Mouse (Mus musculus): ENCODE measurements around the gene Serpinb9b. TPM values are rescaled to one million over a fixed set of nuclear protein-coding genes. Genes with fewer than 3 reads are reported as not detected.

Serpinb9b gene
- polyA plus RNA-seq, 1 experiment from 2014 or later: 0.29 TPM

DNA sequence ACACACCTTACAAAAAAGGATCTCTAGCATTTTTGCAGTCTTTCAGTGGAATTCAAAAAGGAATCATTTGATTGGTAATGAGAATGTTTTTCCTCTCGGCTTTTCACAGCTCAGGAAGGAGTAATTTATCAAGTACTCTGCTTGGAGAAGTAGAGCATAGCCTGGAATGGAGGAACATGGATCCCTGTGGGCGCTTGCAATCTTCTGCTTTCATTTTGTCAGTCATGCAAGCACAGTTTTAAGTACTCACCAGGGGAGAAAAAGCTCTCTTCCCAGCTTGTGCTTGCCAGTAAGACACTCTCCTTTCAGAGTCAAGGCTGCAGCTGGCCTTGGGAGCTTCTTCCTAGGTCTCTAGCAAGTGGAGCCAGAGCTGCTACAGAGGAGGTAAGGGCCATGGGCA is 56.6 kb downstream of the Serpinb9b start:
- no peaks in the 10 kb centered on the region for H3K9me3 ChIP-seq (ENCODE audit: control insufficient read depth, low read length)
- no peaks in the 10 kb centered on the region for H3K4me1 ChIP-seq (ENCODE audit: control insufficient read depth, insufficient read depth, low read length)
- no peak overlapping the region for H3K4me3 ChIP-seq (ENCODE audit: low read depth, low read length)
- ATAC-seq (ENCODE audit: low read depth): no peak
- no peaks in the 10 kb centered on the region for H3K36me3 ChIP-seq (ENCODE audit: control insufficient read depth, insufficient read depth, low read length)
- H3K27ac ChIP-seq (ENCODE audit: low read depth, low read length): no peak overlapping the region
- H3K4me2 ChIP-seq (ENCODE audit: low read depth, low read length): no peak overlapping the region
- H3K27me3 ChIP-seq (ENCODE audit: control insufficient read depth, insufficient read depth, low read length): no peaks in the 10 kb centered on the region
- no peak overlapping the region for H3K9ac ChIP-seq (replicated peaks; ENCODE audit: low read depth, low read length)
- 59% methylated on average over 2 of the region's 2 CpGs for WGBS

DNA sequence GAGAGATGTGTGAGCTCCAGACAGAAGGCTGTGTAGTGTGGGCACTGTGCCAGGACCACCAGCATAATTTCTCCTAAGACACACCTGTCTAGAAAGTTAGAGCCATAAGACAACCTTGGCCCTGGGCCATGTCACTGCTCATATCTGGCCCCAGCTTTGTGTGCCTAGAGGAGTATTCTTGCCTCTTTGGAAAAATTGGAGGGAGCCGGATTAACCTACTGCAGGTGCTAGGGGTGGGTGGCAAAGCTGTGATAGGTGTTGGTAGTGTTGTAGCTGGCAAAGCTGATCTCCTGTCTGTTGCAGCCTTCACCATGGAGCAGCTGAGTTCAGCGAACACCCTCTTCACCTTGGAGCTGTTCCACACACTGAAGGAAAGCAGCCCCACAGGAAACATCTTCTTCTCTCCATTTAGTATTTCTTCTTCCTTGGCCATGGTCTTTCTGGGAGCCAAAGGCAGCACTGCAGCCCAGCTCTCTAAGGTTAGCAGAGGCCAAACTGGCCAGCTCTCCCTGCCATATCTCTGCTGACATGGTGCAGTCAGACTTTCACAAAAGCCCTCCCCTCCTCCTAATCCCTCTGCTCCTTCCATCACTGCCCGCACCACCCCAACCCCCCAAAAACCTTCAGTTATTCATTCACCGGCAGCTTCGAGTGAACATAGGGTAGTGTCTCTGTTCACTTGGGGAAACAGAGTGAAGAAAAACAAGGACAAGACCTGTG is 57.9 kb downstream of the Serpinb9b start:
- H3K4me2 ChIP-seq (ENCODE audit: low read depth, low read length): no peak overlapping the region
- H3K27me3 ChIP-seq (ENCODE audit: control insufficient read depth, insufficient read depth, low read length): no peaks in the 10 kb centered on the region
- no peaks in the 10 kb centered on the region for H3K9me3 ChIP-seq (ENCODE audit: control insufficient read depth, low read length)
- no peaks in the 10 kb centered on the region for H3K4me1 ChIP-seq (ENCODE audit: control insufficient read depth, insufficient read depth, low read length)
- 0 out of 2 replicates have a peak overlapping the region, but pooled peaks have one; percentile 48 for H3K27ac ChIP-seq (ENCODE audit: low read depth, low read length)
- no peak overlapping the region for H3K9ac ChIP-seq (replicated peaks; ENCODE audit: low read depth, low read length)
- 71% methylated on average over 5 of the region's 5 CpGs for WGBS
- no peak overlapping the region for H3K4me3 ChIP-seq (ENCODE audit: low read depth, low read length)
- H3K36me3 ChIP-seq (ENCODE audit: control insufficient read depth, insufficient read depth, low read length): no peaks in the 10 kb centered on the region
- peak; percentile 33; the same call in 1 of the 2 replicates for ATAC-seq (ENCODE audit: low read depth)

DNA sequence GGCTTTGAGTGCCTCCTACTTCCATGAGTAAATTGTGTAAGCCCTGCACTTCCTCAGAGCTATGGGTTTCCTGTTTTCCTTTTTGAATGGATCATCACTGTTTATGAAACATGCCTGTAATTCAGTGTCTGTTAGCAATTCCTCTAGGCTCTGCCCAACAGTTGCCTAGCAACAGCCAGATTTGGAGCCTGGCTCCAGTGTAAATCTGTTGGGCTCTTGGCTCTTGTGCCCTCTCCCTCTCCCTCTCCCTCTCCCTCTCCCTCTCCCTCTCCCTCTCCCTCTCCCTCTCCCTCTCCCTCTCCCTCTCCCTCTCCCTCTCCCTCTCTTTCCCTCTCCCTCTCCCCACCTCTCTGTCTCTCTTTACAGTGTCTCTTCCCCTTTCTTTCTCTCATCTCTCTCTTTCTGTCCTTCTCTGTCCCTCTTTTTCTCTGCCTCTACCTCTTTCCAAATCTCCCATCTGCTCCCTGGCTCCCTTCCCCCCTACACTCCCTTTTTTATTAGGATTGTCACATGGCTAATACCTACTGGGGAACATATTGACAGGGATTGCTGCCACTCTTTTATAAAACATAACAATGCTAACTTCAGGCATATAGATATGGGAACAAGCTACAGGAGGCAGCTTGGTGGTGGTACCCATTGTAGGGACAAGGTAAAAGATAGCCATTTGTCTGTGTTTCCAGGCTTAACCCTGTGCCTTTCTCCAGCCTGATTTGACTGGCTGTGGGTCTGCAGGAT is 58.6 kb downstream of the Serpinb9b start:
- peak; percentile 82 for ATAC-seq (ENCODE audit: low read depth)
- Histone ChIP-seq H3K36me3 (ENCODE audit: control insufficient read depth, insufficient read depth, low read length) (no peaks in the 10 kb centered on the region), H3K4me3 (ENCODE audit: low read depth, low read length) (no peak overlapping the region), H3K4me2 (ENCODE audit: low read depth, low read length) (no peak overlapping the region), H3K9me3 (ENCODE audit: control insufficient read depth, low read length) (no peaks in the 10 kb centered on the region), H3K4me1 (ENCODE audit: control insufficient read depth, insufficient read depth, low read length) (no peaks in the 10 kb centered on the region), H3K27ac (ENCODE audit: low read depth, low read length) (no peak overlapping the region), H3K9ac (replicated peaks; ENCODE audit: low read depth, low read length) (no peak overlapping the region), H3K27me3 (ENCODE audit: control insufficient read depth, insufficient read depth, low read length) (no peaks in the 10 kb centered on the region)

DNA sequence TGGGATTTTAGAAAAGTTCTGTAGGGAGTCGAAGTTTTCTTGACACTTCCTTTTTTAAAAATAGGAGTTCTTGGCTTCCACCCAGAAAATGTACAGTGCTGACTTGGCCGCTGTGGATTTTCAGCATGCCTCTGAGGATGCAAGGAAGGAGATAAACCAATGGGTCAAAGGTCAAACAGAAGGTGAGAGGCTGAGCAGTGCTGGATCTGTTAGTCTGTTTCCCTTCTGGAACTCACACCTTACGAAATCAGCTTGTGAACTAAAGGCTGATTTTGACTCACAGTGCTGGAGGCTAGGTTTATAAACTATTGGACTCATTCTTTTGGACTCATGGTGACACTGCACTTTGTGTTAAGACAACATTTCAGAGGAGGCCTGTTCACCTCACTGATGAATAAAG is 62.4 kb downstream of the Serpinb9b start:
- Histone ChIP-seq H3K9me3 (ENCODE audit: control insufficient read depth, low read length) (no peaks in the 10 kb centered on the region), H3K4me1 (ENCODE audit: control insufficient read depth, insufficient read depth, low read length) (no peaks in the 10 kb centered on the region), H3K27me3 (ENCODE audit: control insufficient read depth, insufficient read depth, low read length) (no peaks in the 10 kb centered on the region), H3K4me2 (ENCODE audit: low read depth, low read length) (no peak overlapping the region), H3K27ac (ENCODE audit: low read depth, low read length) (no peak overlapping the region), H3K4me3 (ENCODE audit: low read depth, low read length) (no peak overlapping the region), H3K36me3 (ENCODE audit: control insufficient read depth, insufficient read depth, low read length) (no peaks in the 10 kb centered on the region), H3K9ac (replicated peaks; ENCODE audit: low read depth, low read length) (no peak overlapping the region)
- no peak for ATAC-seq (ENCODE audit: low read depth)
- 87% methylated on average over 3 of the region's 3 CpGs for WGBS

DNA sequence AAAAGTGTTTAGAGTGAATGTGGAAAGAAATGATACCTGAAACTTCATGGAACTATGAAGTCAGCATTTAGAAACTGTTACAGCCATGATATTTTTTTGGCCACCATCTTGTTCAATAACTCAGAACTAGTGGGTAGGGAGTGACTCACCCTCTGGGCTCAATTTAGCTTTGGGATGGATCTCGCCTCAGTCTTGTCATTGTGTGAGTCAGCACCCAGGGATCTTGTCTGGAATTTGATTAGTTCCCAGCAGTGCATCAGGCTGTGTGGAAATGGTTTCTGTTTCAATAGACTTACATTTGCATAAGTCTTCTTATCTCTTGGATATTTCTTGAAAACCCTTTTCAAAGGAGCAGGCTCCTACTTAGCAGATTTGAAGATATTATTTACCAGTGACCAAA is 63.3 kb downstream of the Serpinb9b start:
- Histone ChIP-seq H3K4me2 (ENCODE audit: low read depth, low read length) (no peak overlapping the region), H3K4me3 (ENCODE audit: low read depth, low read length) (no peak overlapping the region), H3K36me3 (ENCODE audit: control insufficient read depth, insufficient read depth, low read length) (no peaks in the 10 kb centered on the region), H3K27me3 (ENCODE audit: control insufficient read depth, insufficient read depth, low read length) (no peaks in the 10 kb centered on the region), H3K9ac (replicated peaks; ENCODE audit: low read depth, low read length) (no peak overlapping the region), H3K4me1 (ENCODE audit: control insufficient read depth, insufficient read depth, low read length) (no peaks in the 10 kb centered on the region), H3K27ac (ENCODE audit: low read depth, low read length) (no peak overlapping the region), H3K9me3 (ENCODE audit: control insufficient read depth, low read length) (no peaks in the 10 kb centered on the region)
- no peak for ATAC-seq (ENCODE audit: low read depth)
- WGBS: 82% methylated on average over 1 of the region's 1 CpGs

DNA sequence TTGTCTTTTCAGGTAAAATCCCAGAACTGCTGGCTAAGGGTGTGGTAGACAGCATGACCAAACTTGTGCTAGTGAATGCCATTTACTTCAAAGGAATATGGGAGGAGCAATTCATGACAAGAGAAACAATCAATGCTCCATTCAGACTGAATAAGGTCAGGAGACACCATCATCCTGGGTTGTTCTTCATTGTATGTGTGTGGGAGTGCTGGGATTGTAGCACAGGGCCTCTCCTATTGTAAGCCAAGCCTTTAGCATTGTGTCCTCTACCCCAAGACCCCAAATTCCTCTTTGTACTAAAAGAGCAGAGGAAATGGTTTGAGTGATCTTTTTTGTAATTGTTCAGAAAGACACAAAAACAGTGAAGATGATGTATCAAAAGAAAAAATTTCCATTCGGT is 64.1 kb downstream of the Serpinb9b start:
- Histone ChIP-seq H3K36me3 (ENCODE audit: control insufficient read depth, insufficient read depth, low read length) (no peaks in the 10 kb centered on the region), H3K9me3 (ENCODE audit: control insufficient read depth, low read length) (no peaks in the 10 kb centered on the region), H3K4me3 (ENCODE audit: low read depth, low read length) (no peak overlapping the region), H3K9ac (replicated peaks; ENCODE audit: low read depth, low read length) (no peak overlapping the region), H3K4me2 (ENCODE audit: low read depth, low read length) (no peak overlapping the region), H3K4me1 (ENCODE audit: control insufficient read depth, insufficient read depth, low read length) (no peaks in the 10 kb centered on the region), H3K27ac (ENCODE audit: low read depth, low read length) (no peak overlapping the region), H3K27me3 (ENCODE audit: control insufficient read depth, insufficient read depth, low read length) (no peaks in the 10 kb centered on the region)
- 100% methylated on average over 1 of the region's 1 CpGs for WGBS
- ATAC-seq (ENCODE audit: low read depth): no peak

Other genes starting within 250 kb of the Serpinb9b start
- 0.28 TPM in 1 of 2 replicates, not detected in the other for gene Mylk4, start 243.5 kb upstream of the Serpinb9b start, polyA plus RNA-seq (2014; fragmentation: Nextera tagmentation; extraction: Ambion mirVana)
- gene Wrnip1, start 225.4 kb upstream of the Serpinb9b start, polyA plus RNA-seq (2014; fragmentation: Nextera tagmentation; extraction: Ambion mirVana): 25.6 and 29.0 TPM in 2 replicates
- not detected in 2 replicates for gene D930007J09Rik, start 224.6 kb upstream of the Serpinb9b start, polyA plus RNA-seq (2014; fragmentation: Nextera tagmentation; extraction: Ambion mirVana)
- 0.54 and 2.6 TPM in 2 replicates for gene Serpinb1a, start 176.2 kb upstream of the Serpinb9b start, polyA plus RNA-seq (2014; fragmentation: Nextera tagmentation; extraction: Ambion mirVana)
- 0.15 TPM in 1 of 2 replicates, not detected in the other for gene Serpinb1c, start 129.2 kb upstream of the Serpinb9b start, polyA plus RNA-seq (2014; fragmentation: Nextera tagmentation; extraction: Ambion mirVana)
- gene Serpinb6b, start 62.2 kb upstream of the Serpinb9b start, polyA plus RNA-seq (2014; fragmentation: Nextera tagmentation; extraction: Ambion mirVana): 0.53 and 0.60 TPM in 2 replicates
- 1.2 and 1.6 TPM in 2 replicates for gene Serpinb9, start 24.2 kb upstream of the Serpinb9b start, polyA plus RNA-seq (2014; fragmentation: Nextera tagmentation; extraction: Ambion mirVana)
- gene Serpinb1b, start 51.2 kb downstream of the Serpinb9b start, polyA plus RNA-seq (2014; fragmentation: Nextera tagmentation; extraction: Ambion mirVana): 24.0 and 45.4 TPM in 2 replicates
- not detected in 2 replicates for gene Serpinb9c, start 132.3 kb downstream of the Serpinb9b start, polyA plus RNA-seq (2014; fragmentation: Nextera tagmentation; extraction: Ambion mirVana)
- gene Serpinb9d, start 165.5 kb downstream of the Serpinb9b start, polyA plus RNA-seq (2014; fragmentation: Nextera tagmentation; extraction: Ambion mirVana): not detected in 2 replicates
- gene Serpinb9e, start 222.2 kb downstream of the Serpinb9b start, polyA plus RNA-seq (2014; fragmentation: Nextera tagmentation; extraction: Ambion mirVana): not detected in 2 replicates

Data from neural tube, embryonic 14.5 days (tissue).